Comparison of ENCODE assay signal across 8 mouse cellular contexts in the genomic region with DNA sequence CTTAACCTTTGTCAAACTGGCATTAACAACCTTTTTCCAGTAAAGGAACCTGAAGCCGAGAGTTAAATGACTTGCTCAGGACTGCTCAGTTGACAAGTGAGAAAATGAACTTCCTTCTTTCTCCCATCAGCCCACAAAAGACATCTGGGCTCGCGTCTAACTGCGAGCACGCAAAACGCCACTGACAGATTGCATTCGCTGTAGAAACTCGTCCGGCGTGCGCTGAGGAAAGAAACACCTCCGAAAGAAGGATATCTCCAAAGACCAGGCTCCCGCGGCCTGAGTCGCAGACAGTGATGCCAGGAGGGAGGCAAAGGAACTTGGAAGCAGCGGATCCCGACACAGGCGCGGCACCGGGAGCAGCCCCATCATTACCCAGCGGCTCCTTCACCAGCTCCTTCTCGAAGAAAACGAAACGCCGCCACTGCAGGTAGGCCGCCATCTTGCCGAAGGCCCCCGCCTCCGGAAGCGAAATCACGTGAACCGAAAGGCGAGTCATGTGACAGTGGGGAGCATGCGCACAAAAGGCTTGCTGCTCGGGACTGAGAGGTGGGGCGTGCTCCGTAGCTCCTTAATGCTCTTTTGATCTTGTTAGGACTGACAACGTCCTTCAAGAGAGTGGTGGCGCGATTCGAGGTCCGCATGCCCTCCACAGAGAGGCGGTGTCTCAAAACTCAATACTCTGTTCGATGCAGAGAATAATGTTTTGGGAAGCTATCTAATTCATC. TPM values are rescaled to one million over a fixed set of nuclear protein-coding genes. Genes with fewer than 3 reads are reported as not detected.
DNase-seq lines count a peak whose midpoint lies in the region; ATAC-seq lines count a peak whose summit lies in the region.

A gene (minus strand): TSS at position 481 of the 728 bp plus-strand sequence.

- intact Hi-C loops in heart, postnatal 14 days (cut with DNase I), result no loop called here

- WGBS in forebrain, embryonic 14.5 days, result under 1% methylated on average over 44 of the region's 44 CpGs
- WGBS in neural tube, embryonic 15.5 days, result under 1% methylated on average over 44 of the region's 44 CpGs

- DNase-seq in ES-CJ7 (ENCODE audit: low read depth, low spot score), result peak; percentile 99
- peak; percentile 91 for DNase-seq in cerebellum, adult 11 months
- peak; percentile 98 for DNase-seq in forebrain, embryonic 14.5 days (ENCODE audit: low spot score)
- DNase-seq in heart, postnatal 14 days, result peak; percentile 93 to 96
- peak; percentile 94 for DNase-seq in layer of hippocampus, adult 11-12 months (ENCODE audit: low spot score)
- DNase-seq in lung, adult 18-20 months, result peak; percentile 95 to 96
- DNase-seq in testis, postnatal 14 days (ENCODE audit: low spot score), result peak; percentile 96

- ATAC-seq in forebrain, embryonic 14.5 days, result peak; percentile 94
- ATAC-seq in neural tube, embryonic 15.5 days (ENCODE audit: low FRiP score), result peak; percentile 92

- peak within 1 kb of the TSS; percentile 83 for H3K4me2 ChIP-seq in forebrain, embryonic 14.5 days (ENCODE audit: low read length)
- H3K4me2 ChIP-seq in neural tube, embryonic 15.5 days, result peak within 1 kb of the TSS; percentile 67

- H3K27me3 ChIP-seq in forebrain, embryonic 14.5 days (replicated peaks; ENCODE audit: control insufficient read depth, insufficient read depth, low read length), result no peaks in the 10 kb centered on the region
- H3K27me3 ChIP-seq in neural tube, embryonic 15.5 days (replicated peaks), result no peaks in the 10 kb centered on the region

- peaks cover 29% of the 10 kb centered on the region for H3K36me3 ChIP-seq in forebrain, embryonic 14.5 days (ENCODE audit: control insufficient read depth, insufficient read depth, low read length)
- peaks cover 31% of the 10 kb centered on the region for H3K36me3 ChIP-seq in neural tube, embryonic 15.5 days

- peak within 1 kb of the TSS; percentile 84 for H3K9ac ChIP-seq in forebrain, embryonic 14.5 days (ENCODE audit: low read length)
- H3K9ac ChIP-seq in neural tube, embryonic 15.5 days (replicated peaks), result peak within 1 kb of the TSS; percentile 62

- peak within 1 kb of the TSS; percentile 58 for H3K27ac ChIP-seq in forebrain, embryonic 14.5 days (ENCODE audit: low read depth, low read length)
- peak within 1 kb of the TSS; percentile 68 for H3K27ac ChIP-seq in neural tube, embryonic 15.5 days (replicated peaks)

- peak within 1 kb of the TSS; percentile 86 for H3K4me3 ChIP-seq in forebrain, embryonic 14.5 days (ENCODE audit: low read depth, low read length)
- H3K4me3 ChIP-seq in neural tube, embryonic 15.5 days (replicated peaks), result peak within 1 kb of the TSS; percentile 57

- no peaks in the 10 kb centered on the region for H3K9me3 ChIP-seq in forebrain, embryonic 14.5 days (replicated peaks; ENCODE audit: control insufficient read depth, low read length)
- H3K9me3 ChIP-seq in neural tube, embryonic 15.5 days (replicated peaks), result no peaks in the 10 kb centered on the region

- peaks cover 7% of the 10 kb centered on the region for H3K4me1 ChIP-seq in forebrain, embryonic 14.5 days (ENCODE audit: control insufficient read depth, insufficient read depth, low read length)
- H3K4me1 ChIP-seq in neural tube, embryonic 15.5 days, result peaks cover 11% of the 10 kb centered on the region

RNA-seq across cellular contexts. Expression of the gene that starts here (rescaled TPM):
- polyA plus RNA-seq in forebrain, embryonic 14.5 days (2014; fragmentation: Nextera tagmentation; extraction: Ambion mirVana), result 33.3 and 33.8 TPM in 2 replicates
- total RNA-seq in heart, postnatal 14 days (2021), result 10 to 100 TPM; 17.8 to 19.5 TPM
- 37.4 and 40.8 TPM in 2 replicates for polyA plus RNA-seq in neural tube, embryonic 15.5 days (2015; fragmentation: Nextera tagmentation; extraction: Ambion mirVana)

Comparison
In these comparisons a context has a peak if more than half of its experiments do, and no peak if none do; other contexts are left out.
1. Peak in every context shown above with its lines: DNase-seq, ATAC-seq, H3K4me3 ChIP-seq and H3K27ac ChIP-seq.